Mouse (Mus musculus) ZHBTc4 (cell line): ENCODE measurements around the gene Ddx19b.
"Not testable (repeated sequence)": the region's sequence is repeated elsewhere in the genome, so short reads cannot be mapped to it uniquely, and the experiment has no call there.

Source experiments
- DNase-seq: peaks from one replicate; pipeline ENCODE4 v3.0.0-alpha.2; 2011; ENCODE audit warnings: low read depth, low spot score

Gene Ddx19b

DNA sequence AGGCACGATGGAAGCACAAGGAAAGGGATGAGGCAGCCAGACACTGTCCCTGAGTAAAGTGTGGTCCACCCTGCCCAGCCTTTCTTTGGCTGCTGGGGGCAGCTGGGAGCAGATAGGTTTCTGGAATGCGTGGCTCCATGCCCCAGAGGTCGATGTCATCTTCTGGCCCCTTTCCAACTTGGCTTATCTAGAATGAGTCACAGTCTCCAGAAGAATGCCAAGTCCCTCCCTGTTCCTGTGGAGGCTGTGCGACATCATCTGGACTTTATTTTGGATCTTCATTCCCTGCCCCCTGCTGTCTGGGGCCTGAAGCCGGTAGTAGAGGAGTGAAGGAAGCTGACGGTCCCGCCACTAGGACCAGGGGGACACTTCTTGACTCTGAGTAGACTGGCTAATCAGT, 66.0 kb downstream of the Ddx19b start:
- peak; percentile 50 for DNase-seq

DNA sequence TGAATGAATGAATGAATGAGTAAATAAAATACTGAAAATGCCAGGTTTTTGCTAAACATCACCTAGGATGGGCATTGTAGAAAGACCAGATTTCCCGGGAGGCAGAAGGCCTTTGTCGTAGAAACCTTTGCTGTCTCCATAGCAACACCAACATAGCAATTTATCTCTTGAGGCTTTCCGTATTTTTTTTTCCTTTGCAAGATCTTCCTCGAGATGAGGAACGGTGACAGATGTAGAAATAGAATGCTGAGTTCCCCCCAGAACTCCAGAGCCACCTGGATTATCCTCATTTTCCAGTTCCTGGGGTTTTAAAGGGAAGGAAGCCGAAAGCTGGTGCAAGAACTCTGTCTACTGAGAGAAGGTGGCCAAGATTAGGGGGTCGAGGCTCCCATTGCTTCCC, 66.9 kb downstream of the Ddx19b start:
- no peak for DNase-seq

DNA sequence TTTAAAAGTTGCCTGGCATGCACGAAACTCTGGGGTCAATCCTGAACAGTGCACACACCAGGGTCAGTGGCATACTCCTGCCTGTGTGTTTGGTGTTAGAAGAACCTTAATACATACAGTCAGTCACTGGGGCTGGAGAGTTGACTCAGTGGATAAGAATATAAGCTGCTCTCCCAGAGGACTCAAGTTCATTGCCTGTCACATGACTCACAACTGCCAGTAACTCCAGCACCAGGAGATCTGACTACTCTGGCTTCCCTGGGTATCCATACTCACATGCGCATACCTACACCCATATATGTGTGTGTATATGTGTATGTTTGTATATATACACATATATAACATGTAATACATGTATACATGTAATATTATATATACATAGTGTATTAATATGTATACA, 68.5 kb downstream of the Ddx19b start:
- no peak for DNase-seq

DNA sequence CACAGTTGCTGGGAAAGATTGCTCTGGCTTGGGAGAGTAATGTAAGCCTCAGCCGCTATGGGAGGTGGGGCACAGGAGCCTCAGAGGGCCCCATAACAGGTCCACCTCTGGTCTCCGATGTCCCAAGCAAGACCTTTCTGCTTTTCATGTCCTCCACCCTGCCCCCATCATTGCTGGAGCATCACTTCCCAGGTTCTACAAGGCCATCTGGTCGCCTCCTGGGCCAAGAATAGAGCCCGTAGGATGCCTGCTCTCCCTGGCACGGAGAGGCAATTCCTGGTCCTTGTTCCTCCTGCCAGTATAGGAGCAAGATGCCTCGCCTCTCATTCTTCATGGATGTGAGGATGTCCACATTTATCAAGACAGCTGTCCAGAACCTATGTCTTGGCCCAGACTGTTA, 71.6 kb downstream of the Ddx19b start:
- DNase-seq = no peak

DNA sequence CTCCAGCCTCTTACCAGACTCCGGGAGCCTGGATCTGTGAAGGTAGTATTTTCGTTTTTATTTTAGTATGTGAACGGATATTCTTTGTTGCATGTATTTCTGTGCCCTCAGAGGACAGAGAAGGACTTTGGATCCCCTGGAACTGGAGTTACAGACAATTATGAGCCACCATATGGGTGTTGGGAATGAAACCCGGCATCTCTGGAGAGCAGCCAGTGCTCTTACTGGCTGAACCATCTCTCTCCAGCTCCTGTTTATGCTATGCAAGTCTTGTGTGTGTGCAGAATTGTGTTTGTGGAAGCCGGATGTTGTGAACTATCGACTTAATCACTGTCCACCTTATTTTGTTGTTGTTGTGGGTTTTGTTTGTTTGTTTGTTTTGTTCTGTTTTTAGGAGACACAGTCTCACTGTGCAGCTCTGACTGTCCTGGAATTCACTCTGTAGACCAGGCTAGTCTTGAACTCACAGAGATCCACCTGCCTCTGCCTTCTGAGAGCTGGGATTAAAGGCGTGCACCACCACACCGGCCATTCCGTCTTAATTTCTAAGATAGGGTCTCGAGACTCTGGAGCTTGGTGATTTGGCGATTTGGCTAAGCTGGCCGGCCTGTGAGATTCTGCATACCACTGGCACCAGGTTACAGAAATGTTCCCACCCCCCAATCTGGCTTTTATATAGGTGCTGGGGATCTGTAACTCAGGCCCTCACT, 72.3 kb downstream of the Ddx19b start:
- DNase-seq = no peak

DNA sequence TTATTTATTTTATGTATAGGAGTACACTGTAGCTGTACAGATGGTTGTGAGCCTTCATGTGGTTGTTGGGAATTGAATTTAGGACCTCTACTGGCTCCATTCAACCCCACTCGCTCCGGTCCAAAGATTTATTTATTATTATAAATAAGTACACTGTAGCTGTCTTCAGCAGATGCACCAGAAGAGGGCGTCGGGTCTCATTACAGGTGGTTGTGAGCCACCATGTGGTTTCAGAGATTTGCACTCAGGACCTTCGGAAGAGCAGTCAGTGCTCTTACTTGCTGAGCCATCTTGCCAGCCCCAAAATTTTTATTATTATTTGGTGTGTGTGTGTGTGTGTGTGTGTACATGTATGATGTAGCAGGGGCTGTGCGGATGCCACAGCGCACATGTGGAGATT, 73.0 kb downstream of the Ddx19b start:
- DNase-seq = not testable (repeated sequence)

DNA sequence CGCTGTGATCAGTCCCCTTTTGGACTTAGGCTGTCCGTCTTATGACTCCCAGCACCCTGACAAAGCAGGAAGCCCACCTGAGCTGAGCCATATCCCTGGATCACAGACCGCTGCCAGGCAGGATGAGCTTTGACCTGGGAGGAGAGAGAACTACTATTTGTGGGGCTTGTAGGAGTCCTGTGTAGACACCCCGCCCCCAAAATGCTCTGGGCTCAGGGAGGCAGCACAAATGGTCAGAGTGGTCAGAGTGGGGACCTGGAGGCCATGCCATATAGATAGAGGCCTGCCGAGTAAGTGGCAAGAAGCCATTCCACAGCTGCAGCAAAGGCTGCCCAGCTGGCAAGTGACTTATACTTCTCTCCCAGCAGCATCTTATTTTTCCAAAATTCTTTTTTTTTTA, 73.4 kb downstream of the Ddx19b start:
- no peak for DNase-seq

DNA sequence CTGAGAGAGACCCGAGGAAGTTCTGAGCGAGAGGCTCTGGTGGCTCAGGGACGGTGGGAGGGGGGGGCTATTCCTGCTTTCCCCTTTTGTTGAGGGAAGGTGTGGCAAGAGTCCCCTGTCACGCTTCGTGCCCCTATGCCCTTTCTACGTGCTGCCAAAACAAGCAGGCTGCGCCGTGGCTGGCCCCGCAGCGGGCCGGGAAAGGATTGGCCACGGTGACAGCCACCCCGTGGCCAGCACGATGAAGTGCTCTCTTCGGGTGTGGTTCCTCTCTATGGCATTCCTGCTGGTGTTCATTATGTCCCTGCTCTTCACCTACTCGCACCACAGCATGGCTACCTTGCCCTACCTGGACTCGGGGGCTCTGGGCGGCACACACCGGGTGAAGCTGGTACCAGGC, 74.1 kb downstream of the Ddx19b start:
- peak; percentile 61 for DNase-seq

DNA sequence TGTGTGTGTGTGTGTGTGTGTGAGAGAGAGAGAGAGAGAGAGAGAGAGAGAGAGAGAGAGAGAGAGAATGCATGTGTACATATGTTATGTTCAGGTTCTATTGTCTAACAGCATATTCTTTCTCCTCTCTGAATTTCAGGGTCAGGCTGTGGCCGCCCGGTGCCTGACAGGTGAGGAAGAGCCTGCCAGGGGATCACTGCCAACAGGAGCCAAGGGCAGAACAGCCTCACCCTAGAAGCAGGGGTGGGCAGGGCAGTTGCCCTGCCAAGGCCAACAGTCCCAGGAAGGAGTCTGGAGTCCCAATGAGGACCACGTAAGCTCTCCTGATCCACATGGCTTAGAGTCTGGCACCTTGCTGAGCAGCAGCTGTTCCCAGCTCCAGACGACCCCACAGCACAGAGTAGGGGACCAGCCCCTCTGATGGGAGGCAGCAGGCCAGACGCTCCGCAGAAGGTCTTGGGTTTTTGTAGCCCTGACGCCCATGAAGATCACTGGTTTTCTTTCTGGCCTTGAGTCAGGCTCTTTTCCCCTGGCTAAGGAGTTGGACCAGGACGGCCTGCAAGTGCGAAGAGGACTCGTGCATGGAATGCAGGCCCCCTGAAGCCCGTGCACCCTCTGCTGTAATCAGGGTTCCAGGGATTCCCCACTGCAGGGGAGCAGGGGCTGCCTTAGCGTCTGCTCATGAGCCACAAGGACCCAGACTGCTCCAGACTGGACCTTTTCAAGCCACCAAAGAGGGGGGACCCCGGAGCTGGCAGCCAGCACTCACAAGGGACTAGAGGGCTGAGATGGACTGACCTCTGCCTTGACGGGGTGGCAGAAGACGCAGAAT, 74.7 kb downstream of the Ddx19b start:
- no peak for DNase-seq

DNA sequence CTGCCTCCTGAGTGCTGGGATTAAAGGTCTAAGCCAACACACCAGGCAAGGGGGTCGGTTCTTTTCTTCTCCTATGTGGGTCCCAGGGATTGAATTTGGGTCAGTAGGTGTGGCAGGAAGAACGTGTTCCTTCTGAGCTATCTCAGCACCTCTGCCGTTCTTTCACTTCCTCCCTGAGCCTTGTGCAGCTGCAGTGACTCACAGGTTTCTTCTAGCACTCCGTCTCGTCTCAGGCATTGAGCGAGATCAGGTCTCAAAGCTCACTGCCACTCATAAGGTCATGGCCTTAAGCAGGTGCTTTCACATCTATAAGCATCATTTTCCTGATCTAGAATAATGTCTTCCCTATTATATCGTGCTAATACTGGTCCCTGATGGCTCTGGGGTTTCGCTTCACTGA, 76.8 kb downstream of the Ddx19b start:
- no peak for DNase-seq
